Mouse (Mus musculus) kidney, embryonic 14.5 days (tissue): ENCODE data around the gene Slc22a16. TPM values are rescaled to one million over a fixed set of nuclear protein-coding genes. Genes with fewer than 3 reads are reported as not detected.
"Not testable (repeated sequence)": the region's sequence is repeated elsewhere in the genome, so short reads cannot be mapped to it uniquely, and the experiment has no call there.

Source experiments
- ATAC-seq: fragments of 200-750 bp; cut with Nextera tagmentation; 2 replicates; pipeline ENCODE4 v1.8.0; 2017; ENCODE audit warnings: moderate number of reproducible peaks, mild to moderate bottlenecking, moderate TSS enrichment, moderate library complexity; ENCODE audit not compliant: low FRiP score, low TSS enrichment
- H3K27ac ChIP-seq: fragments of 300-500 bp; sonication (generic); 2 replicates; pipeline ENCODE4 v1.5.1; 2014; ENCODE audit warnings: low read depth, mild to moderate bottlenecking, low read length, moderate library complexity, mixed read lengths
- H3K27me3 ChIP-seq: fragments of 300-500 bp; sonication (generic); 2 replicates; pipeline ENCODE4 v1.6.1; 2014; ENCODE audit warnings: mild to moderate bottlenecking, low read length; ENCODE audit not compliant: control insufficient read depth, insufficient read depth
- H3K36me3 ChIP-seq: fragments of 300-500 bp; sonication (generic); 2 replicates; pipeline ENCODE4 v1.6.1; 2014; ENCODE audit warnings: low read length, mixed read lengths; ENCODE audit not compliant: control insufficient read depth, insufficient read depth
- H3K4me1 ChIP-seq: fragments of 300-500 bp; sonication (generic); 2 replicates; pipeline ENCODE4 v1.6.1; 2014; ENCODE audit warnings: low read length, mixed read lengths; ENCODE audit not compliant: control insufficient read depth, insufficient read depth
- H3K4me2 ChIP-seq: fragments of 300-500 bp; sonication (generic); replicated peaks from 2 replicates; pipeline ENCODE4 v1.6.1; 2014; ENCODE audit warnings: low read depth, mild to moderate bottlenecking, low read length
- H3K4me3 ChIP-seq: fragments of 300-500 bp; sonication (generic); 2 replicates; pipeline ENCODE4 v1.5.1; 2014; ENCODE audit warnings: mild to moderate bottlenecking, low read length
- H3K9ac ChIP-seq: fragments of 300-500 bp; sonication (generic); 2 replicates; pipeline ENCODE4 v1.6.1; 2014; ENCODE audit warnings: low read depth, mild to moderate bottlenecking, low read length, moderate library complexity
- H3K9me3 ChIP-seq: fragments of 300-500 bp; sonication (generic); 2 replicates; pipeline ENCODE4 v1.6.1; 2016; ENCODE audit warnings: low read length; ENCODE audit not compliant: control insufficient read depth
- WGBS: fragments of 180-500 bp; shearing (Covaris S2); extraction: QIAGEN DNeasy Blood & Tissue Kit; methylation state at CpG from one replicate; pipeline ENCODE4 v1.1.7; 2014; 5-methylcytosine and 5-hydroxymethylcytosine counted together
- polyA plus RNA-seq: library from polyadenylated mRNA; unstranded; fragments of >200 nt; fragmentation: Nextera tagmentation; extraction: Ambion mirVana; gene quantifications from 2 replicates; pipeline ENCODE4 v1.2.1, GENCODE M21; 2014

The Slc22a16 gene
- polyA plus RNA-seq, 1 experiment from 2014 or later = not detected

GRCm38 (mm10) chr10:40527573-40527972 is 42.6 kb upstream of the Slc22a16 start:
- Histone ChIP-seq H3K27ac (no peak overlapping the region), H3K4me1 (0 out of 2 replicates have a peak, but pooled peaks cover 5% of the 10 kb centered on the region), H3K4me3 (no peak overlapping the region), H3K36me3 (no peaks in the 10 kb centered on the region), H3K9ac (no peak overlapping the region), H3K27me3 (no peaks in the 10 kb centered on the region), H3K9me3 (0 out of 2 replicates have a peak, but pooled peaks cover 3% of the 10 kb centered on the region), H3K4me2 (no peak overlapping the region)
- WGBS = 40% methylated on average over 8 of the region's 8 CpGs
- ATAC-seq = no peak

GRCm38 (mm10) chr10:40528668-40529067 is 41.5 kb upstream of the Slc22a16 start:
- Histone ChIP-seq H3K4me3 (no peak overlapping the region), H3K9ac (no peak overlapping the region), H3K4me1 (0 out of 2 replicates have a peak, but pooled peaks cover 5% of the 10 kb centered on the region), H3K4me2 (no peak overlapping the region), H3K27ac (no peak overlapping the region), H3K27me3 (no peaks in the 10 kb centered on the region), H3K36me3 (no peaks in the 10 kb centered on the region), H3K9me3 (0 out of 2 replicates have a peak, but pooled peaks cover 3% of the 10 kb centered on the region)
- WGBS = 16% methylated on average over 8 of the region's 10 CpGs
- ATAC-seq = 0 out of 2 replicates have a peak, but pooled peaks have one; percentile 22

- Histone ChIP-seq H3K4me1 (0 out of 2 replicates have a peak, but pooled peaks cover 1% of the 10 kb centered on the region), H3K4me2 (no peak overlapping the region), H3K9me3 (0 out of 2 replicates have a peak, but pooled peaks cover 3% of the 10 kb centered on the region), H3K9ac (no peak overlapping the region), H3K4me3 (no peak overlapping the region), H3K27me3 (no peaks in the 10 kb centered on the region), H3K27ac (no peak overlapping the region), H3K36me3 (no peaks in the 10 kb centered on the region)
- ATAC-seq = no peak
- WGBS = 72% methylated on average over 6 of the region's 6 CpGs
These were observed 40.5 kb upstream of the Slc22a16 start for GRCm38 (mm10) chr10:40529617-40530016.

- Histone ChIP-seq H3K27ac (no peak overlapping the region), H3K4me1 (no peaks in the 10 kb centered on the region), H3K4me3 (no peak overlapping the region), H3K4me2 (no peak overlapping the region), H3K36me3 (no peaks in the 10 kb centered on the region), H3K9me3 (0 out of 2 replicates have a peak, but pooled peaks cover 3% of the 10 kb centered on the region), H3K9ac (no peak overlapping the region), H3K27me3 (no peaks in the 10 kb centered on the region)
- ATAC-seq = no peak
- 71% methylated on average over 3 of the region's 3 CpGs for WGBS
These were observed 39.5 kb upstream of the Slc22a16 start for GRCm38 (mm10) chr10:40530661-40531060.

- H3K9me3 ChIP-seq, H3K27ac ChIP-seq, H3K4me1 ChIP-seq, H3K4me2 ChIP-seq, H3K27me3 ChIP-seq, H3K4me3 ChIP-seq, H3K36me3 ChIP-seq, H3K9ac ChIP-seq, ATAC-seq: not testable (repeated sequence)
- WGBS = 90% methylated on average over 4 of the region's 4 CpGs
These were observed 37.5 kb upstream of the Slc22a16 start for GRCm38 (mm10) chr10:40532586-40532985.

- no peaks in the 10 kb centered on the region for H3K27me3 ChIP-seq
- no peak overlapping the region for H3K4me3 ChIP-seq
- no peak overlapping the region for H3K9ac ChIP-seq
- no peak overlapping the region for H3K4me2 ChIP-seq
- no peaks in the 10 kb centered on the region for H3K4me1 ChIP-seq
- ATAC-seq = no peak
- no peaks in the 10 kb centered on the region for H3K36me3 ChIP-seq
- 59% methylated on average over 6 of the region's 6 CpGs for WGBS
- no peaks in the 10 kb centered on the region for H3K9me3 ChIP-seq
- no peak overlapping the region for H3K27ac ChIP-seq
These were observed 28.8 kb upstream of the Slc22a16 start for GRCm38 (mm10) chr10:40541351-40541750.

- H3K4me1 ChIP-seq = no peaks in the 10 kb centered on the region
- H3K4me3 ChIP-seq = no peak overlapping the region
- ATAC-seq = peak; percentile 55; the same call in 1 of the 2 replicates
- WGBS = 30% methylated on average over 2 of the region's 2 CpGs
- H3K36me3 ChIP-seq = no peaks in the 10 kb centered on the region
- H3K27me3 ChIP-seq = no peaks in the 10 kb centered on the region
- no peak overlapping the region for H3K4me2 ChIP-seq
- H3K9me3 ChIP-seq = no peaks in the 10 kb centered on the region
- no peak overlapping the region for H3K9ac ChIP-seq
- no peak overlapping the region for H3K27ac ChIP-seq
These were observed 20.8 kb upstream of the Slc22a16 start for GRCm38 (mm10) chr10:40549317-40549716.

- ATAC-seq = no peak
- 65% methylated on average over 2 of the region's 2 CpGs for WGBS
- no peak overlapping the region for H3K27ac ChIP-seq
- H3K9me3 ChIP-seq = no peaks in the 10 kb centered on the region
- H3K27me3 ChIP-seq = no peaks in the 10 kb centered on the region
- no peak overlapping the region for H3K4me3 ChIP-seq
- H3K36me3 ChIP-seq = no peaks in the 10 kb centered on the region
- no peaks in the 10 kb centered on the region for H3K4me1 ChIP-seq
- no peak overlapping the region for H3K4me2 ChIP-seq
- H3K9ac ChIP-seq = no peak overlapping the region
These were observed 18.3 kb upstream of the Slc22a16 start for GRCm38 (mm10) chr10:40551801-40552200.

GRCm38 (mm10) chr10:40565695-40566094 is 4.4 kb upstream of the Slc22a16 start:
- not testable (repeated sequence) for H3K4me1 ChIP-seq, H3K4me3 ChIP-seq, H3K27ac ChIP-seq, ATAC-seq, H3K27me3 ChIP-seq, H3K9me3 ChIP-seq, H3K36me3 ChIP-seq, H3K9ac ChIP-seq, H3K4me2 ChIP-seq
- 97% methylated on average over 6 of the region's 6 CpGs for WGBS
